Mouse (Mus musculus) adrenal gland, adult (tissue): ENCODE data around the gene Mrps34.
"Not testable (repeated sequence)": the region's sequence is repeated elsewhere in the genome, so short reads cannot be mapped to it uniquely, and the experiment has no call there.

Experiments
- DNase-seq, 2 experiments: peaks; one replicate each; pipeline ENCODE4 v3.0.0; 2022 to 2023; ENCODE audit warnings: low spot score in 1 of 2; ENCODE audit not compliant: inconsistent age in 2 of 2

The Mrps34 gene

GRCm38 (mm10) chr17:24898041-24898854 lies 3.3 kb downstream of the Mrps34 start:
- peak in 1 of 2 experiments; percentile 54 for DNase-seq

- no peak for DNase-seq
Measured at GRCm38 (mm10) chr17:24899153-24899552, 4.2 kb downstream of the Mrps34 start.

- no peak for DNase-seq
Measured at GRCm38 (mm10) chr17:24900014-24900413, 5.1 kb downstream of the Mrps34 start.

- DNase-seq, result no peak
Measured at GRCm38 (mm10) chr17:24902124-24902523, 7.2 kb downstream of the Mrps34 start.

- DNase-seq, result peak; percentile 54 to 82
Measured at GRCm38 (mm10) chr17:24902671-24903474, 8.0 kb downstream of the Mrps34 start.

- no peak for DNase-seq
Measured at GRCm38 (mm10) chr17:24903767-24904166, 8.9 kb downstream of the Mrps34 start.

- DNase-seq, result peak; percentile 90 to 95
Measured at GRCm38 (mm10) chr17:24907591-24907990, 12.7 kb downstream of the Mrps34 start.

GRCm38 (mm10) chr17:24913984-24914383 lies 19.1 kb downstream of the Mrps34 start:
- DNase-seq, result no peak

GRCm38 (mm10) chr17:24923246-24923645 lies 28.3 kb downstream of the Mrps34 start:
- peak in 1 of 2 experiments; percentile 60 for DNase-seq

GRCm38 (mm10) chr17:24929506-24929905 lies 34.6 kb downstream of the Mrps34 start:
- DNase-seq, result peak; percentile 82 to 90

- no peak for DNase-seq
Measured at GRCm38 (mm10) chr17:24932431-24932830, 37.5 kb downstream of the Mrps34 start.

GRCm38 (mm10) chr17:24933163-24933562 lies 38.2 kb downstream of the Mrps34 start:
- no peak for DNase-seq

- DNase-seq, result peak in 1 of 2 experiments; percentile 60
Measured at GRCm38 (mm10) chr17:24934926-24935325, 40.0 kb downstream of the Mrps34 start.

- DNase-seq, result peak in 1 of 2 experiments; percentile 65
Measured at GRCm38 (mm10) chr17:24935666-24936065, 40.8 kb downstream of the Mrps34 start.

GRCm38 (mm10) chr17:24936259-24937237 lies 41.6 kb downstream of the Mrps34 start, which contains the start of gene Mapk8ip3:
Gene Mapk8ip3, minus strand, starts transcription at chr17:24936977.
- peak; percentile 97 to 99 for DNase-seq

- DNase-seq, result no peak
Measured at GRCm38 (mm10) chr17:24937266-24937665, 42.4 kb downstream of the Mrps34 start.

GRCm38 (mm10) chr17:24942453-24942852 lies 47.5 kb downstream of the Mrps34 start:
- peak; percentile 34 to 78 for DNase-seq

GRCm38 (mm10) chr17:24943036-24943435 lies 48.1 kb downstream of the Mrps34 start:
- DNase-seq, result no peak

GRCm38 (mm10) chr17:24943589-24943988 lies 48.7 kb downstream of the Mrps34 start:
- DNase-seq, result not testable (repeated sequence)
